Mouse (Mus musculus) left cerebral cortex, adult 2 months (tissue): Measurements from ENCODE around the gene Nkpd1. TPM values are rescaled to one million over a fixed set of nuclear protein-coding genes. Genes with fewer than 3 reads are reported as not detected.
"Not testable (repeated sequence)": the region's sequence is repeated elsewhere in the genome, so short reads cannot be mapped to it uniquely, and the experiment has no call there.

Source experiments
- DNase-seq, 2 experiments: peaks; one replicate each; pipeline ENCODE4 v3.0.0; 2021 to 2022; ENCODE audit warnings: low spot score in 2 of 2, mixed read lengths in 1 of 2; ENCODE audit errors: extremely low spot score in 1 of 2
- H3K27ac ChIP-seq: fragments of 200-600 bp; 2 replicates; pipeline ENCODE4 v1.8.1; 2022
- H3K4me3 ChIP-seq: fragments of 200-600 bp; 2 replicates; pipeline ENCODE4 v1.8.1; 2022
- CTCF ChIP-seq: fragments of 200-600 bp; IDR thresholded peaks from 2 replicates; pipeline ENCODE4 v1.8.1; 2022; ENCODE audit warnings: antibody characterized with exemption, mild to moderate bottlenecking, moderate library complexity
- intact Hi-C: fragments of 180-260 bp; cut with DNase I; formaldehyde crosslinking; loops from one replicate; pipeline ENCODE4 v1.15.1; 2025
- total RNA-seq, 2 experiments: library from RNA; stranded (reverse); gene quantifications; 2 replicates each; pipeline ENCODE4 v1.2.3; 2021

Nkpd1 gene
- total RNA-seq, 2 experiments from 2014 or later: 0.44 to 0.84 TPM

GRCm38 (mm10) chr7:19508150-19508923 is 9.3 kb upstream of the Nkpd1 start, which contains the start of the genes Bloc1s3 and Trappc6a:
Gene Bloc1s3 (minus strand): TSS chr7:19508367.
Gene Trappc6a (plus strand): TSS chr7:19508395.
- intact Hi-C loops: loop anchor here (5.0 kb wide), 1 partner anchor 54 kb away; the partner anchor contains the start of gene Ppp1r37
- DNase-seq: peak; percentile 89 to 93

GRCm38 (mm10) chr7:19508924-19509568 is 8.6 kb upstream of the Nkpd1 start:
- H3K27ac ChIP-seq: peak overlapping the region; percentile 90
- no peak for TF ChIP-seq CTCF
- no peak for DNase-seq
- intact Hi-C loops: loop anchor here (5.0 kb wide), 1 partner anchor 53 kb away; the partner anchor contains the start of gene Ppp1r37
- peak overlapping the region; percentile 65 for H3K4me3 ChIP-seq

More at GRCm38 (mm10) chr7:19508150-19508923, 9.3 kb upstream of the Nkpd1 start, which contains the start of the genes Bloc1s3 and Trappc6a:
- H3K4me3 ChIP-seq: peak within 1 kb of the TSS; percentile 65
- TF ChIP-seq CTCF: no peak; the same call in 1 of the 2 replicates
- peak within 1 kb of the TSS; percentile 90 for H3K27ac ChIP-seq

- intact Hi-C loops: loop anchor here (5.0 kb wide), 1 partner anchor 53 kb away; the partner anchor contains the start of gene Ppp1r37
These were observed 7.9 kb upstream of the Nkpd1 start for GRCm38 (mm10) chr7:19509786-19510185.

GRCm38 (mm10) chr7:19511934-19512333 is 5.7 kb upstream of the Nkpd1 start:
- H3K27ac ChIP-seq, H3K4me3 ChIP-seq, intact Hi-C loops, DNase-seq: not testable (repeated sequence)

More at GRCm38 (mm10) chr7:19509786-19510185, 7.9 kb upstream of the Nkpd1 start:
- no peak for TF ChIP-seq CTCF
- no peak overlapping the region for H3K27ac ChIP-seq
- no peak for DNase-seq
- H3K4me3 ChIP-seq: no peak overlapping the region

- DNase-seq: no peak
- no peak for TF ChIP-seq CTCF
- Histone ChIP-seq H3K4me3 (no peak overlapping the region), H3K27ac (no peak overlapping the region)
- intact Hi-C loops: no loop called here
These were observed 5.3 kb upstream of the Nkpd1 start for GRCm38 (mm10) chr7:19512353-19512752.

- intact Hi-C loops: no loop called here
- Histone ChIP-seq H3K27ac (no peak overlapping the region), H3K4me3 (no peak overlapping the region)
- no peak for DNase-seq
- no peak for TF ChIP-seq CTCF
These were observed 2.4 kb downstream of the Nkpd1 start for GRCm38 (mm10) chr7:19520032-19520431.

- Histone ChIP-seq H3K27ac (no peak overlapping the region), H3K4me3 (peak overlapping the region; percentile 40)
- TF ChIP-seq CTCF: no peak
- DNase-seq: no peak
- intact Hi-C loops: no loop called here
These were observed 5.5 kb downstream of the Nkpd1 start for GRCm38 (mm10) chr7:19523017-19523756.

GRCm38 (mm10) chr7:19523757-19524419 is 6.2 kb downstream of the Nkpd1 start:
- H3K27ac ChIP-seq: no peak overlapping the region
- intact Hi-C loops: no loop called here

GRCm38 (mm10) chr7:19524420-19525104 is 6.9 kb downstream of the Nkpd1 start:
- no peak overlapping the region for H3K27ac ChIP-seq
- TF ChIP-seq CTCF: no peak

More at GRCm38 (mm10) chr7:19523757-19524419, 6.2 kb downstream of the Nkpd1 start:
- H3K4me3 ChIP-seq: peak overlapping the region; percentile 40
- TF ChIP-seq CTCF: peak; percentile 63
- DNase-seq: peak; percentile 68 to 74

GRCm38 (mm10) chr7:19525105-19525481 is 7.5 kb downstream of the Nkpd1 start:
- Histone ChIP-seq H3K27ac (no peak overlapping the region), H3K4me3 (no peak overlapping the region)
- intact Hi-C loops: no loop called here
- DNase-seq: no peak
- TF ChIP-seq CTCF: no peak; the same call in 1 of the 2 replicates

More at GRCm38 (mm10) chr7:19524420-19525104, 6.9 kb downstream of the Nkpd1 start:
- no peak for DNase-seq
- H3K4me3 ChIP-seq: peak overlapping the region; percentile 40
- intact Hi-C loops: no loop called here
